In genomic region chr3:95173256-95173949, GRCm38 (mm10) we compare ENCODE assay signal across 8 mouse cellular contexts. TPM values are rescaled to one million over a fixed set of nuclear protein-coding genes. Genes with fewer than 3 reads are reported as not detected.
DNase-seq lines count a peak whose midpoint lies in the region; ATAC-seq and TF ChIP-seq lines count a peak whose summit lies in the region.

No protein-coding gene starts in this region.

- no peak for TF ChIP-seq CTCF in testis, adult 2 months (IDR thresholded peaks at IDR 0.05; ENCODE audit: control insufficient read depth, insufficient read depth, insufficient replicate concordance, low read depth, low read length)

- DNase-seq in right cerebral cortex, postnatal 14 days, result peak; percentile 29
- DNase-seq in right cerebral cortex, postnatal 36 days (ENCODE audit: low spot score in 2 of 2), result no peak
- DNase-seq in cerebellum, postnatal 10 days, result peak; percentile 60 to 64
- DNase-seq in right cerebral cortex, postnatal 25 days, result no peak

- H3K4me3 ChIP-seq in heart, embryonic 13.5 days, result peak overlapping the region; percentile 50
- H3K4me3 ChIP-seq in kidney, embryonic 15.5 days (replicated peaks), result peak overlapping the region; percentile 42
- peak overlapping the region; percentile 57 for H3K4me3 ChIP-seq in testis, adult 2 months (ENCODE audit: control insufficient read depth, low read depth, low read length)

- peak overlapping the region; percentile 76 for H3K4me2 ChIP-seq in heart, embryonic 13.5 days
- peak overlapping the region; percentile 80 for H3K4me2 ChIP-seq in kidney, embryonic 15.5 days

- no peak for TF ChIP-seq POLR2A in testis, adult 2 months (IDR thresholded peaks at IDR 0.05; ENCODE audit: control insufficient read depth, low read depth, low read length)

- peaks cover 73% of the 10 kb centered on the region for H3K27me3 ChIP-seq in heart, embryonic 13.5 days (replicated peaks)
- H3K27me3 ChIP-seq in kidney, embryonic 15.5 days, result peaks cover 43% of the 10 kb centered on the region
- no peaks in the 10 kb centered on the region; the same call in 1 of the 2 replicates for H3K27me3 ChIP-seq in testis, adult 2 months (ENCODE audit: control insufficient read depth, insufficient read depth, low read length)

- peaks cover 36% of the 10 kb centered on the region for H3K36me3 ChIP-seq in heart, embryonic 13.5 days
- H3K36me3 ChIP-seq in kidney, embryonic 15.5 days, result peaks cover 34% of the 10 kb centered on the region
- no peaks in the 10 kb centered on the region for H3K36me3 ChIP-seq in testis, adult 2 months (ENCODE audit: control insufficient read depth, insufficient read depth, low read length)

- no peaks in the 10 kb centered on the region for H3K9me3 ChIP-seq in heart, embryonic 13.5 days
- no peaks in the 10 kb centered on the region for H3K9me3 ChIP-seq in kidney, embryonic 15.5 days (replicated peaks)

- H3K9ac ChIP-seq in heart, embryonic 13.5 days, result peak overlapping the region; percentile 73
- H3K9ac ChIP-seq in kidney, embryonic 15.5 days, result peak overlapping the region; percentile 56

- no peak for ATAC-seq in heart, embryonic 13.5 days (ENCODE audit: extremely low read depth, insufficient number of reproducible peaks, low FRiP score, low TSS enrichment)
- peak; percentile 68 for ATAC-seq in kidney, embryonic 15.5 days (replicated peaks; ENCODE audit: low FRiP score)
- ATAC-seq in megakaryocyte, adult 5-6 weeks (ENCODE audit: poor library complexity, severe bottlenecking), result peak; percentile 21; the same call in 1 of the 2 replicates

- no peak overlapping the region for H3K27ac ChIP-seq in heart, embryonic 13.5 days (replicated peaks)
- no peak overlapping the region for H3K27ac ChIP-seq in kidney, embryonic 15.5 days
- peak overlapping the region; percentile 80 for H3K27ac ChIP-seq in testis, adult 2 months (ENCODE audit: control insufficient read depth, insufficient read depth, low read depth, low read length)

- peaks cover 19% of the 10 kb centered on the region for H3K4me1 ChIP-seq in heart, embryonic 13.5 days
- H3K4me1 ChIP-seq in kidney, embryonic 15.5 days, result peaks cover 20% of the 10 kb centered on the region
- H3K4me1 ChIP-seq in testis, adult 2 months (ENCODE audit: control insufficient read depth, insufficient read depth, low read length), result peaks cover 23% of the 10 kb centered on the region

- 5% methylated on average over 58 of the region's 58 CpGs for WGBS in heart, embryonic 13.5 days
- WGBS in kidney, embryonic 15.5 days, result 6% methylated on average over 58 of the region's 58 CpGs

RNA-seq across cellular contexts. Expression of gene Sema6c, which starts 13.1 kb away (rescaled TPM):
- 2.9 and 3.0 TPM in 2 replicates for polyA plus RNA-seq in heart, embryonic 13.5 days (2015; fragmentation: Nextera tagmentation; extraction: Ambion mirVana)
- 3.9 and 4.5 TPM in 2 replicates for polyA plus RNA-seq in kidney, embryonic 15.5 days (2015; fragmentation: Nextera tagmentation; extraction: Ambion mirVana)
- total RNA-seq in megakaryocyte, adult 5-6 weeks (2015), result 0.04 TPM in 1 of 2 replicates, not detected in the other
- not detected in 2 replicates for total RNA-seq in megakaryocyte, adult 5-6 weeks (2017)
- 31.3 and 38.5 TPM in 2 replicates for polyA plus RNA-seq in testis, adult 2 months (2012; rRNA removed)

RNA-seq across cellular contexts. Expression of gene Tnfaip8l2, which starts 31.2 kb away (rescaled TPM):
- polyA plus RNA-seq in heart, embryonic 13.5 days (2015; fragmentation: Nextera tagmentation; extraction: Ambion mirVana), result 2.1 and 2.8 TPM in 2 replicates
- polyA plus RNA-seq in kidney, embryonic 15.5 days (2015; fragmentation: Nextera tagmentation; extraction: Ambion mirVana), result 2.7 and 2.9 TPM in 2 replicates
- total RNA-seq in megakaryocyte, adult 5-6 weeks (2015), result 77.5 and 85.2 TPM in 2 replicates
- total RNA-seq in megakaryocyte, adult 5-6 weeks (2017), result 103 and 115 TPM in 2 replicates
- polyA plus RNA-seq in testis, adult 2 months (2012; rRNA removed), result 0.81 and 0.82 TPM in 2 replicates

RNA-seq across cellular contexts. Expression of gene Lysmd1, which starts 39.5 kb away (rescaled TPM):
- 8.8 and 9.8 TPM in 2 replicates for polyA plus RNA-seq in heart, embryonic 13.5 days (2015; fragmentation: Nextera tagmentation; extraction: Ambion mirVana)
- polyA plus RNA-seq in kidney, embryonic 15.5 days (2015; fragmentation: Nextera tagmentation; extraction: Ambion mirVana), result 14.5 and 15.5 TPM in 2 replicates
- total RNA-seq in megakaryocyte, adult 5-6 weeks (2015), result 3.3 and 3.8 TPM in 2 replicates
- 4.4 and 5.0 TPM in 2 replicates for total RNA-seq in megakaryocyte, adult 5-6 weeks (2017)
- polyA plus RNA-seq in testis, adult 2 months (2012; rRNA removed), result 7.5 and 7.9 TPM in 2 replicates

RNA-seq across cellular contexts. Expression of gene Scnm1, which starts 39.6 kb away (rescaled TPM):
- polyA plus RNA-seq in heart, embryonic 13.5 days (2015; fragmentation: Nextera tagmentation; extraction: Ambion mirVana), result 51.7 and 54.2 TPM in 2 replicates
- 67.7 and 71.6 TPM in 2 replicates for polyA plus RNA-seq in kidney, embryonic 15.5 days (2015; fragmentation: Nextera tagmentation; extraction: Ambion mirVana)
- total RNA-seq in megakaryocyte, adult 5-6 weeks (2015), result 51.3 and 61.3 TPM in 2 replicates
- total RNA-seq in megakaryocyte, adult 5-6 weeks (2017), result 68.0 and 72.8 TPM in 2 replicates
- 41.4 and 43.3 TPM in 2 replicates for polyA plus RNA-seq in testis, adult 2 months (2012; rRNA removed)

RNA-seq across cellular contexts. Expression of gene Gabpb2, which starts 44.3 kb away (rescaled TPM):
- polyA plus RNA-seq in heart, embryonic 13.5 days (2015; fragmentation: Nextera tagmentation; extraction: Ambion mirVana), result 5.1 and 5.4 TPM in 2 replicates
- polyA plus RNA-seq in kidney, embryonic 15.5 days (2015; fragmentation: Nextera tagmentation; extraction: Ambion mirVana), result 10.0 and 10.6 TPM in 2 replicates
- total RNA-seq in megakaryocyte, adult 5-6 weeks (2015), result 37.6 and 39.3 TPM in 2 replicates
- 64.2 and 73.3 TPM in 2 replicates for total RNA-seq in megakaryocyte, adult 5-6 weeks (2017)
- 5.2 and 5.6 TPM in 2 replicates for polyA plus RNA-seq in testis, adult 2 months (2012; rRNA removed)

Comparison
In these comparisons a context has a peak if more than half of its experiments do, and no peak if none do; other contexts are left out.
1. DNase-seq: peak in right cerebral cortex, postnatal 14 days (single experiment) and cerebellum, postnatal 10 days (2 of 2); none in right cerebral cortex, postnatal 36 days (0 of 2) and right cerebral cortex, postnatal 25 days (single experiment).
2. Peak in every context shown above with its lines, with median percentiles within 50 percentile points of each other: H3K4me3 ChIP-seq.